Mouse (Mus musculus) limb, embryonic 14.5 days (tissue): ENCODE measurements at regions not wholly inside any gene's neighbourhood (a gene's known extent, or its start where the extent isn't known, plus 50 kb on each side); places are given as distances from the start of the nearest gene placed in this dataset.

Experiments used
- ATAC-seq: fragments of 200-750 bp; cut with Nextera tagmentation; 2 replicates; pipeline ENCODE4 v1.8.0; 2017; ENCODE audit warnings: low read depth, moderate number of reproducible peaks, moderate TSS enrichment; ENCODE audit not compliant: low FRiP score
- DNase-seq: peaks from one replicate; pipeline ENCODE4 v3.0.0-alpha.2; 2015; ENCODE audit warnings: low spot score
- H3K27ac ChIP-seq: fragments of 300-500 bp; sonication (generic); replicated peaks from 2 replicates; pipeline ENCODE4 v1.5.1; 2014; ENCODE audit warnings: low read depth, mild to moderate bottlenecking, low read length, moderate library complexity, mixed read lengths
- H3K27me3 ChIP-seq: fragments of 300-500 bp; sonication (generic); 2 replicates; pipeline ENCODE4 v1.6.1; 2014; ENCODE audit warnings: low read length, mixed read lengths; ENCODE audit not compliant: control insufficient read depth, insufficient read depth
- H3K36me3 ChIP-seq: fragments of 300-500 bp; sonication (generic); 2 replicates; pipeline ENCODE4 v1.6.1; 2014; ENCODE audit warnings: mild to moderate bottlenecking, low read length, moderate library complexity, mixed read lengths; ENCODE audit not compliant: control insufficient read depth, insufficient read depth
- H3K4me1 ChIP-seq: fragments of 300-500 bp; sonication (generic); 2 replicates; pipeline ENCODE4 v1.6.1; 2014; ENCODE audit warnings: antibody characterized with exemption, low read length, mixed read lengths; ENCODE audit not compliant: control insufficient read depth, insufficient read depth
- H3K4me2 ChIP-seq: fragments of 300-500 bp; sonication (generic); replicated peaks from 2 replicates; pipeline ENCODE4 v1.6.1; 2014; ENCODE audit warnings: low read depth, mild to moderate bottlenecking, low read length, moderate library complexity; ENCODE audit not compliant: severe bottlenecking
- H3K4me3 ChIP-seq: fragments of 300-500 bp; sonication (generic); replicated peaks from 2 replicates; pipeline ENCODE4 v1.5.1; 2014; ENCODE audit warnings: low read length
- H3K9ac ChIP-seq: fragments of 300-500 bp; sonication (generic); 2 replicates; pipeline ENCODE4 v1.6.1; 2014; ENCODE audit warnings: mild to moderate bottlenecking, low read depth, low read length, moderate library complexity; ENCODE audit not compliant: severe bottlenecking
- H3K9me3 ChIP-seq: fragments of 300-500 bp; sonication (generic); 2 replicates; pipeline ENCODE4 v1.6.1; 2016; ENCODE audit warnings: low read length; ENCODE audit not compliant: control insufficient read depth
- POLR2A ChIP-seq: fragments of 200-500 bp; IDR thresholded peaks from 2 replicates; pipeline ENCODE4 v1.8.0; 2012; ENCODE audit warnings: inconsistent platforms, mild to moderate bottlenecking, moderate library complexity, borderline replicate concordance; ENCODE audit not compliant: insufficient read depth, insufficient read length; ENCODE audit errors: extremely low read depth
- WGBS: fragments of 180-500 bp; shearing (Covaris S2); extraction: QIAGEN DNeasy Blood & Tissue Kit; methylation state at CpG from one replicate; pipeline ENCODE4 v1.1.7; 2014; 5-methylcytosine and 5-hydroxymethylcytosine counted together

GRCm38 (mm10) chr2:64394619-64395294 lies 296.9 kb upstream of the Fign start:
- Histone ChIP-seq H3K27me3 (no peaks in the 10 kb centered on the region), H3K27ac (no peak overlapping the region), H3K4me3 (no peak overlapping the region), H3K9ac (no peak overlapping the region), H3K4me1 (no peaks in the 10 kb centered on the region), H3K9me3 (no peaks in the 10 kb centered on the region), H3K4me2 (no peak overlapping the region), H3K36me3 (no peaks in the 10 kb centered on the region)
- ATAC-seq = no peak; the same call in 1 of the 2 replicates
- 54% methylated on average over 11 of the region's 11 CpGs for WGBS
- no peak for DNase-seq
- no peak for TF ChIP-seq POLR2A

- DNase-seq (no peak), ATAC-seq (no peak)
- H3K9ac ChIP-seq = no peak overlapping the region
- no peaks in the 10 kb centered on the region for H3K36me3 ChIP-seq
- H3K4me1 ChIP-seq = no peaks in the 10 kb centered on the region
- no peak overlapping the region for H3K4me3 ChIP-seq
- 53% methylated on average over 8 of the region's 8 CpGs for WGBS
- no peaks in the 10 kb centered on the region for H3K27me3 ChIP-seq
- no peak overlapping the region for H3K4me2 ChIP-seq
- no peak for TF ChIP-seq POLR2A
- H3K9me3 ChIP-seq = no peaks in the 10 kb centered on the region
- H3K27ac ChIP-seq = no peak overlapping the region
These were observed 296.4 kb upstream of the Fign start for GRCm38 (mm10) chr2:64394199-64394598.

- Histone ChIP-seq H3K9me3 (no peaks in the 10 kb centered on the region), H3K9ac (no peak overlapping the region), H3K27ac (no peak overlapping the region), H3K4me2 (no peak overlapping the region), H3K36me3 (no peaks in the 10 kb centered on the region), H3K4me1 (no peaks in the 10 kb centered on the region), H3K27me3 (no peaks in the 10 kb centered on the region), H3K4me3 (no peak overlapping the region)
- whole genome bisulfite sequencing = 25% methylated on average over 2 of the region's 2 CpGs
- TF ChIP-seq POLR2A = no peak
- no peak for ATAC-seq
- no peak for DNase-seq
These were observed 272.0 kb upstream of the Fign start for GRCm38 (mm10) chr2:64369791-64370190.

DNA sequence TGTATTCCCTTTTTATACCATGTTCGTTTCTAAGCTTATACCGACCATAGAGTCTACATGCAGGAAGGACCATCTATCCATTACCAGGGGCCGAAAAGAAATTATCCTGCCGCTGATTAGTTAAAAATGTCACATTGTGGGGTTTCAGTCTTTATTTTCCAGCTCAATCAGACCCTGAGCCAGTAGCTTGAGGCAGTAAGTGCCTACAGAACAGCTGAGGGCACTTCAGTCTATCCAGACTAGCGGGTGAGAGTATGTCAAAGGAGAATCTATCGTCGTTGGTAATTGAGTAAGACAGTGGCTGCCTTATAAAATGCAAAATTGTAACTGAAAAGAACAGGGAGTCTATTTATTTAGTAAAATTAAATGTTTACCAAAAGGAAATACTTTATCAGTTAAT lies 269.4 kb upstream of the Fign start:
- TF ChIP-seq POLR2A = no peak
- no peaks in the 10 kb centered on the region for H3K27me3 ChIP-seq
- 84% methylated on average over 7 of the region's 7 CpGs for WGBS

GRCm38 (mm10) chr2:64366528-64366927 lies 268.7 kb upstream of the Fign start:
- Histone ChIP-seq H3K4me3 (no peak overlapping the region), H3K36me3 (no peaks in the 10 kb centered on the region), H3K9ac (no peak overlapping the region), H3K4me2 (no peak overlapping the region), H3K27ac (no peak overlapping the region), H3K27me3 (no peaks in the 10 kb centered on the region), H3K4me1 (no peaks in the 10 kb centered on the region), H3K9me3 (no peaks in the 10 kb centered on the region)
- WGBS = 77% methylated on average over 5 of the region's 5 CpGs
- no peak for TF ChIP-seq POLR2A
- ATAC-seq (no peak), DNase-seq (no peak)

More for the DNA sequence above, 269.4 kb upstream of the Fign start:
- Histone ChIP-seq H3K4me2 (no peak overlapping the region), H3K9me3 (no peaks in the 10 kb centered on the region), H3K36me3 (no peaks in the 10 kb centered on the region), H3K27ac (no peak overlapping the region), H3K9ac (no peak overlapping the region), H3K4me3 (no peak overlapping the region), H3K4me1 (no peaks in the 10 kb centered on the region)
- ATAC-seq (no peak), DNase-seq (no peak)
